Mouse (Mus musculus) urinary bladder, postnatal 36 days (tissue): ENCODE results near the gene Phf2.

Experiments used
- DNase-seq, 2 experiments: peaks; one replicate each; pipeline ENCODE4 v3.0.0; 2022; ENCODE audit warnings: low spot score in 2 of 2, mixed read lengths in 1 of 2

Gene Phf2

DNA sequence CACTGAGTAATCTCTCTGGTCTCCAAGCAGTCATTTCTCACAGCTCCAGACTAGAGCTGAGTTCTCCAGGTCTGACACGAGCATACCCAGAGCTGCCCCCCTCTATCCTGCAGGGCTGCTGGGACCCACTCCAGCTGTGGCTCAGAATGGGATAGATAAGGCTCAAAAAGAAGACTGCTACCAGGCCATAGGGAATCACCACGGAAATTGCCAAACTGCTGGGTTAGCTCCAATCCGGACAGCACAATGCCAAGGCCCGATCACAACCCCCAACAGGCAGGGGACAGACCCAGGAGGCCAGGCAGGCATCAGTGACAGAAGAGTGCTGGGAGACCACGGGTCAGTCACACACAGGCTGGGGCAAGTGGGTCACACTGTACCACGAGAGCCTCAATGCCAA is 12.9 kb downstream of the Phf2 start:
- DNase-seq = peak in 1 of 2 experiments; percentile 60

GRCm38 (mm10) chr13:48857246-48857932 is 13.5 kb downstream of the Phf2 start:
- peak in 1 of 2 experiments; percentile 40 for DNase-seq

DNA sequence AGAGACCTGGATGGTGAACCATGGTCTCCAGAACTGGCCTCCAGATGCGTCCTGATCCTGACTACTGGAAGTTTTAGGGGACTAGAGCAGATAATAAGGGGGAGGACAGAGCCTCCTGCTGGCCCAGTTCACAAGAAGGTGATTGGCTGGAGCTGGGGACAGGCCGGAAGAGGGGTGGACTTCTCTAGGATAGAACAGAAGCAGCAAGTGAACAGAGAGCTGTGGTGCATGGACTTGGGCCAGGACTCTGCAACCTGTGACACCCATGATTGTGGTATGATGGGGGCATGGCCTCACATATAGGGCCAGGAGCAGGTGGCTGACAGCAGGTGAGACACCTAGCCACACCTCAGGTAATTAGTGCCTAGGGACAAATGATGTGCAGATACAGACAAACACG is 17.0 kb downstream of the Phf2 start:
- no peak for DNase-seq

GRCm38 (mm10) chr13:48853475-48853874 is 17.4 kb downstream of the Phf2 start:
- no peak for DNase-seq

DNA sequence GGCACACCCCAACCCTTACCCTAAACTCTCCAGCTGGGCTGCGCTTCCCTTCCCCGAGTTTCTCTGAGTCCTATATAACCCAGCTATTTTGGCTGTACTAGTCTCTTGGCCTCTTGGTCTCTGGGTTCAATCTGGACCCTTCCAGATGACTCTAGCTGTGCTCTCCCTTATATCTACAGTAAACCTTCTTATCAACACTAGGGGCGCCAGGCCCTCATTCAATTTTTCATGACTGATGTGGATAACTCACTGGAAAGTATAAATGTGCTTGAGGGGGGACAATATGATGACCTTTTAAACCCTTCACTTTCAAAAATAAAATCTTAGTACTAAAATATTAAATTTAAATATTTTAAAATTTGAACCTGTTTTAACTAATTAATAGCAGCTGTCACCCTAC is 18.1 kb downstream of the Phf2 start:
- DNase-seq = no peak

- DNase-seq = no peak
Measured at GRCm38 (mm10) chr13:48851719-48852118, 19.2 kb downstream of the Phf2 start.

- DNase-seq = no peak
Measured at GRCm38 (mm10) chr13:48850771-48851170, 20.1 kb downstream of the Phf2 start.

- no peak for DNase-seq
Measured at GRCm38 (mm10) chr13:48850326-48850725, 20.6 kb downstream of the Phf2 start.

- no peak for DNase-seq
Measured at GRCm38 (mm10) chr13:48849155-48849554, 21.8 kb downstream of the Phf2 start.

DNA sequence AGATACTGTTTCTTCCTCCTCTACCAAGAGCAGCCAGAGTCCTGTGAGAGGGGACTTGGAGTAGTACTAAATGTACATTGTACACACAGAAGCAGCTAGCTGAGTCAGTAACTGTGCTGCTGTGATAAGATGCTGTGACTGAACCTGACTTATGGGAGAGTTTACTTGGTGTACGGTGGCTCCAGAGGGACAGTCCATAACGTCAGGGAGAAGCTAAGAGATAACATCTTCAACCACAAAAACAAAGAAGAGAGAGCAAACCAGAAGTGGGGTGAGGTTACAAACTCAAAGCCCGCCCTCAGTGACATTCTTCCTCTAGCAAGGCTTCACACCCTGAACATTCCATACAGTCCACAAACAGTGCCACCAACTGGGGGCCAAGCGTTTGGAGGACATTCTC is 25.6 kb downstream of the Phf2 start:
- DNase-seq = no peak

GRCm38 (mm10) chr13:48843530-48843929 is 27.4 kb downstream of the Phf2 start:
- no peak for DNase-seq

GRCm38 (mm10) chr13:48841905-48842592 is 28.9 kb downstream of the Phf2 start:
- DNase-seq = no peak

DNA sequence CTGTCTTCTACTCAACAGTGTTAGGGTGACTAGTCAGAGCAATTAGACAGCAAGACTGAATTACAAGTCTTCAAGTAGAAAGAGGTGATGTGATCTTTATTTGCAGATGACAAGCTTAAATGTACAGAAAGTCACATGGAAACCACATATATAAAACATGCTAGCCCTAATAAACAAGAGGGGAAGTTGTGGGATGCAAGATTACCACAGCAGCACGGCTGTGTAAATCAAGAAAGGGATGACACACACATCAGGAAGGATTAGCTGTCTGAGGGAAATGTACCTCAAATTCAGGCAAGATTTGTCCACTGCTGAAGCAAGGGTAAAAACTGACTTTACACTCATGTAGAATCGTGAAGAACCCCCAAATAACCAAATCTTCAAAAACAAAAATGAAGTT is 32.6 kb downstream of the Phf2 start:
- DNase-seq = no peak

GRCm38 (mm10) chr13:48837537-48837936 is 33.4 kb downstream of the Phf2 start:
- no peak for DNase-seq

- no peak for DNase-seq
Measured at GRCm38 (mm10) chr13:48830528-48831250, 40.2 kb downstream of the Phf2 start.

GRCm38 (mm10) chr13:48829780-48830179 is 41.1 kb downstream of the Phf2 start:
- DNase-seq = no peak

GRCm38 (mm10) chr13:48822871-48823270 is 48.0 kb downstream of the Phf2 start:
- DNase-seq = no peak

GRCm38 (mm10) chr13:48822288-48822687 is 48.6 kb downstream of the Phf2 start:
- DNase-seq = no peak

DNA sequence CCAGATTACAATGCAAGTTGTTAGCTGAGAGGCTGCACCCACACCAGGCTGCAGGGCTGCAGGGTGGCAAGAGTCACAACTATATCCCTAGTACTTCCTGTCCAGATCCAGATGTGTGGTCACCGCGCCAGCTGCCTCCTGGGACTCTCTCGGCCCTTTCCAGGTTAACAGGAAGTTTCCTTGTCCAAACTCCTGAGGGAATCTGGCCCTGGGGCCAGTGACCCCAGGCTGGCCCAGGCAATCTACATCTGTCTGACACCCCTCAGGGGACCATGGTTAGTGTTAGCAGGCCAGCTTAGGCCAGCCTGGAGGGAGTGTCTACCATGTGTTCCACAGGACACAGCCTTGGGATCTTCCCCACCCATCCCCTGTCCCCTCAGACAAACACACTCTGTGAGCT is 51.8 kb downstream of the Phf2 start:
- DNase-seq = no peak

DNA sequence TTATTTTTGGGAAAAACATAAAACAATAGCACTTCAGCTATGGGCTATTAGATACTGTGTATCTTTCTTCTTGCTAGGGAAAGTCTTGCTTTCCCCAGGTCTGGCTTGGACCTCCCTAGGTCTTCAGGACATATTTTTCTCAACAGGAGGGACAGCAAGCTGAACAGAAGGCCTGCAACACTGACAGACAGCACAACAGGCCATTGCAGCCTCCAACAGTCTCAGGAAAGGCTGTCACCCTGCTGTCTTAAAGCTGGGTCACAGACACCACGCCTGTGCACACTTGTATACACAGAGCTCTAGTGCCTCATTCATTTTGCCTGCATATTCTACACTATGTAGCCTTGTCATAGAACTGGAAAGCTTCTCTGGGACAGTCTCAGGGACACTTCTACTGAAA is 56.5 kb downstream of the Phf2 start:
- no peak for DNase-seq

GRCm38 (mm10) chr13:48810991-48811390 is 59.9 kb downstream of the Phf2 start:
- DNase-seq = no peak

GRCm38 (mm10) chr13:48810274-48810823 is 60.6 kb downstream of the Phf2 start:
- no peak for DNase-seq
